Mouse (Mus musculus): Measurements from ENCODE around the gene Skint9. TPM values are rescaled to one million over a fixed set of nuclear protein-coding genes. Genes with fewer than 3 reads are reported as not detected.
"Not testable (repeated sequence)": the region's sequence is repeated elsewhere in the genome, so short reads cannot be mapped to it uniquely, and the experiment has no call there.

Skint9 gene
- polyA plus RNA-seq (2014; fragmentation: Nextera tagmentation; extraction: Ambion mirVana) = not detected in 2 replicates

- ATAC-seq = no peak
- no peak for DNase-seq (ENCODE audit: low spot score)
- no peak within 1 kb of the TSS for H3K9ac ChIP-seq (ENCODE audit: low read length)
Measured at GRCm38 (mm10) chr4:112433885-112434284, at the start of gene Skint9. Gene Skint9, minus strand, starts transcription at chr4:112433985.

DNA sequence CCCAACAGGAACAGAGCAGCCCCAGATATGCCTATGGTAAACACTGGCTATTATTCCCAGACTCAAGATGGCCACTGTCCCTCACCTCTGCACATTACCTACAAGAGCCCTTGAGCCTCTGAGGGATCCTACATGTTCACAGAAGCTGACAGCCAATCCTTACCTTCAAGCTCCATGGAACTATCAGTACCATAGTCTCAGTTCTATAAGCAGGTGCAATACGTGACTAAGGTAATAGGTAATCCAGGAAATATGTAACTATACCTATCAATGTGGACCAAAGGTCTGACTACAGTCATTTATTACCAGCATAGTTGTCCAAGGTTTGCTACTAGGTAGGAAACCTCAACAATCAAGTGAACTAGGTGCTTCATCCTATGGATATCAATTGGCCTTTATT lies 1.1 kb downstream of the Skint9 start:
- 68% methylated on average over 1 of the region's 1 CpGs for WGBS
- H3K4me1 ChIP-seq (ENCODE audit: control insufficient read depth, insufficient read depth, low read length) = no peaks in the 10 kb centered on the region
- H3K27me3 ChIP-seq (replicated peaks; ENCODE audit: control insufficient read depth, insufficient read depth, low read length) = no peaks in the 10 kb centered on the region
- ATAC-seq (no peak), DNase-seq (ENCODE audit: low spot score) (no peak)
- H3K27ac ChIP-seq (ENCODE audit: low read depth, low read length) = no peak overlapping the region
- H3K9ac ChIP-seq (ENCODE audit: low read length) = no peak overlapping the region
- H3K9me3 ChIP-seq (replicated peaks; ENCODE audit: control insufficient read depth, low read length) = peaks cover 19% of the 10 kb centered on the region; the same call in 1 of the 2 replicates
- H3K36me3 ChIP-seq (ENCODE audit: control insufficient read depth, insufficient read depth, low read length) = no peaks in the 10 kb centered on the region
- H3K4me3 ChIP-seq (ENCODE audit: low read depth, low read length) = no peak overlapping the region
- H3K4me2 ChIP-seq (ENCODE audit: low read length) = no peak overlapping the region

More at GRCm38 (mm10) chr4:112433885-112434284, at the start of gene Skint9:
- no peak within 1 kb of the TSS for H3K4me3 ChIP-seq (ENCODE audit: low read depth, low read length)
- no peaks in the 10 kb centered on the region for H3K27me3 ChIP-seq (replicated peaks; ENCODE audit: control insufficient read depth, insufficient read depth, low read length)
- H3K27ac ChIP-seq (ENCODE audit: low read depth, low read length) = no peak within 1 kb of the TSS
- no peak within 1 kb of the TSS for H3K4me2 ChIP-seq (ENCODE audit: low read length)
- H3K9me3 ChIP-seq (replicated peaks; ENCODE audit: control insufficient read depth, low read length) = peaks cover 15% of the 10 kb centered on the region; the same call in 1 of the 2 replicates
- H3K4me1 ChIP-seq (ENCODE audit: control insufficient read depth, insufficient read depth, low read length) = no peaks in the 10 kb centered on the region
- no peaks in the 10 kb centered on the region for H3K36me3 ChIP-seq (ENCODE audit: control insufficient read depth, insufficient read depth, low read length)

GRCm38 (mm10) chr4:112432223-112432622 lies 1.6 kb downstream of the Skint9 start:
- Histone ChIP-seq H3K36me3 (ENCODE audit: control insufficient read depth, insufficient read depth, low read length) (no peaks in the 10 kb centered on the region), H3K4me3 (ENCODE audit: low read depth, low read length) (no peak overlapping the region), H3K9ac (ENCODE audit: low read length) (no peak overlapping the region), H3K9me3 (replicated peaks; ENCODE audit: control insufficient read depth, low read length) (peaks cover 16% of the 10 kb centered on the region; the same call in 1 of the 2 replicates), H3K4me2 (ENCODE audit: low read length) (no peak overlapping the region), H3K4me1 (ENCODE audit: control insufficient read depth, insufficient read depth, low read length) (no peaks in the 10 kb centered on the region), H3K27ac (ENCODE audit: low read depth, low read length) (no peak overlapping the region), H3K27me3 (replicated peaks; ENCODE audit: control insufficient read depth, insufficient read depth, low read length) (no peaks in the 10 kb centered on the region)
- ATAC-seq = no peak
- no peak for DNase-seq (ENCODE audit: low spot score)

DNA sequence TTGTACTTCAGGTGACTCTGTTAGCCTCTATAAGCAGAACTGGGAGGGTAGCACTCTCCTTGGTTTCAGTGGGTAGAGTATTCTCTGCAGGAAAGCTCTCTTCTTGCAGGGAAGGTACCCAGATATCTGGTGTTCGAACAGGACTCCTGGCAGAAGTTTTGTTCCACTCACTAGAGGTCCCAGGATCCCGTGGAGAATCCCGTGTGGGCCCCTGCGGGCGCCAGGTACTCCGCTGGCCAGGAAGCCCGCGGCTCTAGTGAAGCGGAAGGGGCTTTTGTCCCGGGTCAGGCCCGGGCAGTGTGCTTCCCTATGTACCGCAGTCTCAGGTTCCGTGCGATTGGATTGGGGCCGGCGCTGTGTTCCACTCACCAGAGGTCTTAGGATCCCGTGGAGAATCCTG lies 84.7 kb downstream of the Skint9 start:
- 90% methylated on average over 17 of the region's 17 CpGs for WGBS
- not testable (repeated sequence) for H3K4me1 ChIP-seq (ENCODE audit: control insufficient read depth, insufficient read depth, low read length); H3K9ac ChIP-seq (ENCODE audit: low read length); ATAC-seq; H3K27ac ChIP-seq (ENCODE audit: low read depth, low read length); H3K4me2 ChIP-seq (ENCODE audit: low read length); DNase-seq (ENCODE audit: low spot score); H3K27me3 ChIP-seq (replicated peaks; ENCODE audit: control insufficient read depth, insufficient read depth, low read length); H3K4me3 ChIP-seq (ENCODE audit: low read depth, low read length); H3K36me3 ChIP-seq (ENCODE audit: control insufficient read depth, insufficient read depth, low read length)
- peaks cover 11% of the 10 kb centered on the region; the same call in 1 of the 2 replicates for H3K9me3 ChIP-seq (replicated peaks; ENCODE audit: control insufficient read depth, low read length)

Other genes with a start within 250 kb of the Skint9 start
- not detected in 2 replicates for gene Skint3, start 201.7 kb downstream of the Skint9 start, polyA plus RNA-seq (2014; fragmentation: Nextera tagmentation; extraction: Ambion mirVana)
- gene Skint2, start 123.2 kb upstream of the Skint9 start, polyA plus RNA-seq (2014; fragmentation: Nextera tagmentation; extraction: Ambion mirVana) = not detected in 2 replicates

Data from forebrain, embryonic 14.5 days (tissue).